Mouse (Mus musculus): Measurements from ENCODE around the gene Ankk1.

DNA sequence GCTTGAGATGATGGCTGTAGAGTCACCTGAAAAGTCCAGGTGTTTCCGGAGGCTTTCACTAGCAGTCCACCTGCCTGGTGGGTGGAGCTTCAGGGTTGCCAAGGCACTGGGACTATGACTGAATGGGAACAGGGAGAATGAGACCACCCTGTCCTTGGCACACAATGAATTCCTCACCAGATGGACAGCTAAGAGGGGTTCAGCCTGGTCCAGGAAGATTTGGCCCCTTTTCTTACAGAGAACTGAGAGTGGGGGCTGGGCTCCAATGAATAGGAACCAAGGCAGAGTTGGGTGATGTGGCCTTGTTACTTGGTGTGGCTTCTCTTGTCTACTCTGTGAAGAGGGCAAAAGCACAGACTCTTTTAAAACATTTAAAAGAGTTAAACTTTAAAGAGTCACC, 25.6 kb upstream of the Ankk1 start:
- TF ChIP-seq CEBPB (IDR thresholded peaks at IDR 0.05; ENCODE audit: low read depth), result no peak
- no peak for TF ChIP-seq CTCF (IDR thresholded peaks at IDR 0.05; ENCODE audit: control insufficient read depth, insufficient read depth, insufficient read length)

Data from C2C12 (cell line).